Mouse (Mus musculus) forebrain, embryonic 11.5 days (tissue): ENCODE measurements at regions not wholly inside any gene's neighbourhood (a gene's known extent, or its start where the extent isn't known, plus 50 kb on each side); places are given as distances from the start of the nearest gene placed in this dataset.

Experiments
- ATAC-seq: fragments of 200-750 bp; cut with Nextera tagmentation; replicated peaks from 2 replicates; pipeline ENCODE4 v1.8.0; 2017; ENCODE audit warnings: moderate TSS enrichment; ENCODE audit not compliant: low FRiP score
- DNase-seq: peaks from one replicate; pipeline ENCODE4 v3.0.0-alpha.2; 2017; ENCODE audit warnings: low spot score
- H3K27ac ChIP-seq: fragments of 300-500 bp; sonication (generic); 2 replicates; pipeline ENCODE4 v1.5.1; 2014; ENCODE audit warnings: low read depth, low read length
- H3K27me3 ChIP-seq: fragments of 300-500 bp; sonication (generic); 2 replicates; pipeline ENCODE4 v1.6.1; 2014; ENCODE audit warnings: mild to moderate bottlenecking, low read length, mixed read lengths; ENCODE audit not compliant: control insufficient read depth, insufficient read depth
- H3K36me3 ChIP-seq: fragments of 300-500 bp; sonication (generic); 2 replicates; pipeline ENCODE4 v1.6.1; 2014; ENCODE audit warnings: mild to moderate bottlenecking, low read length, moderate library complexity, mixed read lengths; ENCODE audit not compliant: control insufficient read depth, insufficient read depth
- H3K4me1 ChIP-seq: fragments of 300-500 bp; sonication (generic); replicated peaks from 2 replicates; pipeline ENCODE4 v1.6.1; 2014; ENCODE audit warnings: low read length, mixed read lengths; ENCODE audit not compliant: control insufficient read depth, insufficient read depth
- H3K4me2 ChIP-seq: fragments of 300-500 bp; sonication (generic); 2 replicates; pipeline ENCODE4 v1.6.1; 2014; ENCODE audit warnings: low read depth, mild to moderate bottlenecking, low read length, moderate library complexity, mixed read lengths; ENCODE audit not compliant: severe bottlenecking
- H3K4me3 ChIP-seq: fragments of 300-500 bp; sonication (generic); 2 replicates; pipeline ENCODE4 v1.5.1; 2014; ENCODE audit warnings: low read depth, low read length
- H3K9ac ChIP-seq: fragments of 300-500 bp; sonication (generic); 2 replicates; pipeline ENCODE4 v1.6.1; 2014; ENCODE audit warnings: low read length
- H3K9me3 ChIP-seq: fragments of 300-500 bp; sonication (generic); 2 replicates; pipeline ENCODE4 v1.6.1; 2016; ENCODE audit warnings: low read length, mixed read lengths; ENCODE audit not compliant: control insufficient read depth
- WGBS: fragments of 180-500 bp; shearing (Covaris S2); extraction: QIAGEN DNeasy Blood & Tissue Kit; methylation state at CpG from one replicate; pipeline ENCODE4 v1.1.7; 2014; 5-methylcytosine and 5-hydroxymethylcytosine counted together

DNA sequence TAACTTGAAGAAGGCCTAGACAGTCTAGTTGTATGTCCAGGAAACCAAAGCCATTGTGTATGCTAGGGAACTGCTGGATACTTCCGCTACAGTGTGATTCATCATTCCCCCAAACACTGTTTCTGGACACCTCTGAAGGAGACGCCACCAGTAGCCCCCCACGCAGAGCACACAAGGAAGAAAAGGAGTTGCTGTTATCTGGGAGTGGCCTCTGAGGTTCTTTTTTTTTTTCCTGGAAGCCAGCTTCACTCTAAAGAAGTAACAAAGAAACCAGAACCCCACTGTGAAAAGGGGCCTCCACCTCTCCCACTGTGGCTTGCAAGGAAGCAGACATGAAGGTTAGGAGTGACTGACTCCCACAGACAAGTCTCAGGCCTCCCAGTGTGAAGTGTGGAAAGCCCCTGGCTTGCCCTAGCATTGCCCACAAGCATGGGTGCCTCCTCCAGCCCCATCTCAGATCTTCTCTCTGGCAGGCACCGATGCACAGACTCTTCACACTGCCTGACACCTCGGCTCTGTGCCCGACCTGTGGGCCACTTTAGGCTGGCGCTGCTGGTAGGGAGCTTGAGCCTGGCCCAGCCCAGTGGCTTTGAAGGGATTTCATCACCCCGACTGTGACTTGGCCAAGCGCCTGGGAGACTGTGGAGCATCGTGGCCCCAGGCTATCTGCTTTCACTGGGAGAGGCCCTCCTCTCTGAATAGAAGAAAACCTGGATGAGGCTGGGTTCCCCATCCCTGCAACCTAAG, 181.8 kb upstream of the Hes1 start:
- no peak overlapping the region for H3K4me3 ChIP-seq
- H3K4me2 ChIP-seq = peak overlapping the region; percentile 18; the same call in 1 of the 2 replicates
- DNase-seq = peak; percentile 90
- no peaks in the 10 kb centered on the region for H3K36me3 ChIP-seq
- 10% methylated on average over 10 of the region's 10 CpGs for WGBS
- H3K9ac ChIP-seq = peak overlapping the region; percentile 29
- H3K27ac ChIP-seq = peak overlapping the region; percentile 62
- peaks cover 28% of the 10 kb centered on the region for H3K4me1 ChIP-seq
- peak; percentile 73 for ATAC-seq
- H3K9me3 ChIP-seq = no peaks in the 10 kb centered on the region
- H3K27me3 ChIP-seq = peaks cover 10% of the 10 kb centered on the region

DNA sequence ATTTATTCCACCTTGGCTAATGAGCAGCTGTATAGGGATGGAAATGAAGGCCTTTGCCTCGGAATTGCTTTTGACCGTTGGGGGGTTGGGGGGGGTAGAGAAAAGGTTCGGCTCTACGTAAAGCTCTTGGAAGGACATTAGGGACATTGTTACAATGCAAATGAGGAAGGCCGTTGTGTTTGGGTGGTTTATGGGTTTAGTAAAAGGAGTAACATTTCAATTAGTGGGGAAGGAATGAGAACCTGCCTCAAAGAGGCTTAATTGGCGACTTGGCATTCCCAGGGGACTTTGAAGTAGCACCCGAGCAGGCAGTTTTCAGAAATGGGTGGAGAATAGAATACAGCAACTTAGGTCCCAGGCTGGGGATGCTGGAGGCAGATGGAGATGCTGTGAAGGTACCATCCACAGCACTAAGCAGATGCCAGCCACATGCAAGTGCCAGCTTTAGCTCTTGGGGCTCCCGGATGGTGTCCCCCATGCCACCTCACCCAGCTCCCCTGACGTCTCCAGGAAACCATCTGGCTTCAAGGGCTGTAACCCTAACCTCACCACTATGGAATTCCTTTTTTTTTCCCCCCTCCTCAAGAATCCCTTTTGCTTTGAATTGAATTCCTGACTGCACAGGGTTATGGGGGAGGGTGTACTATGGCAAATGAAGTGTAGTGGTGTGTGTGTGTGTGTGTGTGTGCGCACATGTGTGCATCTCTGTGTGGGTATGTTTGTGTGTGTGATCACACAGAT, 180.8 kb upstream of the Hes1 start:
- DNase-seq = peak; percentile 85
- Histone ChIP-seq H3K4me3 (no peak overlapping the region), H3K27me3 (peaks cover 10% of the 10 kb centered on the region), H3K9ac (no peak overlapping the region; the same call in 1 of the 2 replicates), H3K27ac (peak overlapping the region; percentile 51; the same call in 1 of the 2 replicates), H3K4me1 (peaks cover 28% of the 10 kb centered on the region), H3K4me2 (peak overlapping the region; percentile 8; the same call in 1 of the 2 replicates), H3K36me3 (no peaks in the 10 kb centered on the region), H3K9me3 (no peaks in the 10 kb centered on the region)
- peak; percentile 88 for ATAC-seq
- WGBS = 5% methylated on average over 10 of the region's 10 CpGs

DNA sequence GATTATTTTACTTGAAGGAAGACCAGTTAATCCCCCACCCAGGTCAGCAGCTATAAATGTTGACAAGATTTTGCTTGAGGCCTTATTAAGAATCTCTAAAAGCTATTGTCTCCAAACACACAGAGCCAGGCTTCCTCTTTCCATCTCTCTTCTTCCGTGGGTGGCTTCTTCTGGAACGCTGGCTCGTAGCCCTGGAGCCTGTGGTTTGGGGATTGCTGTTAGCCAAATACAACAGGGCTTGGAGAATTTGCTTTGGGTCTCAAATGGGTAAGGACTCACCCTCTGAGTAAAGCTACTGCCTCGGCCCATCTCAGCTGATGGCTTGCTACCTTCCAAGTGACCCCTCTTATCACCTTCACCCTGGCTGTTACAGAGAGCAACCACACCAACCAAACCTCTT, 179.3 kb upstream of the Hes1 start:
- Histone ChIP-seq H3K27me3 (no peaks in the 10 kb centered on the region), H3K9me3 (no peaks in the 10 kb centered on the region), H3K4me1 (peaks cover 28% of the 10 kb centered on the region), H3K9ac (no peak overlapping the region), H3K36me3 (no peaks in the 10 kb centered on the region), H3K4me2 (no peak overlapping the region), H3K4me3 (no peak overlapping the region), H3K27ac (no peak overlapping the region)
- WGBS = 83% methylated on average over 4 of the region's 4 CpGs
- DNase-seq (no peak), ATAC-seq (no peak)

DNA sequence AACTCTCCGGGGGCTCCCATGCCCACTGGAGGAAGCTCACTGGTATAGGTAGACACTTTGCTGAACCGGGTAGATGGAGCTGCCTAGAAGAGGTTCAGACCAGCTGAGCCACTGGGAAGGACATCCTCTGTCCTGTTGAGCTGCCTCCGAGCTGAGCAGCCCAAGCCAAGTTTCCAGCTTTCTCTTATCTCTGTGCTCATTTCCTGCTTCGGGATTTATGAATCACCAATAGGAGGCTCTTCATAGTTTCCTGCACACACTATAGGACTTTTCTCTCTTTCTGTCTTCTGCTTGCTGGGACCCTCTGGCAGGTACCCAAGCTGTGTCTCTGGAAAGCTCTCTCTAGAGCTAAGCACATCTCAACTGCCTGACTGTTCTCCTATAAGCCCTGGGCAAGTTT, 177.4 kb upstream of the Hes1 start:
- Histone ChIP-seq H3K9me3 (no peaks in the 10 kb centered on the region), H3K27ac (no peak overlapping the region), H3K4me3 (no peak overlapping the region), H3K4me1 (peaks cover 23% of the 10 kb centered on the region), H3K9ac (no peak overlapping the region), H3K27me3 (no peaks in the 10 kb centered on the region), H3K4me2 (no peak overlapping the region), H3K36me3 (no peaks in the 10 kb centered on the region)
- 89% methylated on average over 4 of the region's 4 CpGs for WGBS
- ATAC-seq = no peak
- no peak for DNase-seq

DNA sequence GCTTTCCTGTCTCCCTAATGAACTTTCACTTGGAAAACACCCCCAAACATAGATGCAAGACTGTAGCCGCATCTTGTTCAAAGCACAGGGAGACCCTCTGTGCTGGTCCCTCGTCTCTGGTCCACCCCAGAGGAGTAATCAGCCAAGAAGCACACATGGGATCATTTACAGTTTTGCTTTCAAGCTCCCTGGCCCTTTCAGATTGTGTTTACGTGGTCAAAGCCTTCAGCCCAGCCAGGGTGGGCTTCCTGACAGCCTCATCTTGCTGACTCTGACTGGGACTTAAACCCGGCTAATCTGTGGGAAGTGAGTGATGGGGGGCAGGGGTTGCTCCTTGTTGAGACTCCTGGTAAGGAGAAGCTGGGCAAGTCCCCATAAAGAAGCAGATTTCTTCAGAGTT, 174.8 kb upstream of the Hes1 start:
- Histone ChIP-seq H3K4me1 (peaks cover 17% of the 10 kb centered on the region), H3K4me3 (no peak overlapping the region), H3K4me2 (no peak overlapping the region), H3K27me3 (no peaks in the 10 kb centered on the region), H3K9me3 (no peaks in the 10 kb centered on the region), H3K9ac (no peak overlapping the region), H3K36me3 (no peaks in the 10 kb centered on the region), H3K27ac (no peak overlapping the region)
- DNase-seq (no peak), ATAC-seq (no peak)
- WGBS = 31% methylated on average over 4 of the region's 4 CpGs

DNA sequence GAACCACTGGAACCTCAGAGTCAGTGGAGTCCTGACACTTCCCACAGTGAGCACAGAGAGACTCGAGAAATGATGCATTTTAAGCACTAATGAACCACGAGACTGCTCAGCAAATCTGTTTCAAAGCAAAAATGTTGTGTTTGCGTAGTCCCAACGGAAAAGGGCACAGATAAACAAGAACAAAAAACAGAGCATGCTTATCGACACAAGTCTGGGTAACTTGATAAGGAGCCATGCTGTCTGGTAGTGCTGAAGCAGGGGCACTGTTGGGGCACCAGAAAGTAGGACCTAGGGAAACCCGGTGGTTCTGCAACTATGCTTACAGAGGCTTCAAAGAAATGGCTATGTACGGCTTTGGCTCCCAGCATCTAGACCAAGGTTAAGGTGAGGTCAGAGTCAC, 172.7 kb upstream of the Hes1 start:
- Histone ChIP-seq H3K9ac (no peak overlapping the region), H3K4me2 (no peak overlapping the region), H3K27ac (no peak overlapping the region), H3K36me3 (no peaks in the 10 kb centered on the region), H3K4me3 (no peak overlapping the region), H3K9me3 (no peaks in the 10 kb centered on the region), H3K4me1 (peaks cover 18% of the 10 kb centered on the region), H3K27me3 (no peaks in the 10 kb centered on the region)
- DNase-seq (no peak), ATAC-seq (no peak)
- WGBS = 63% methylated on average over 7 of the region's 7 CpGs

DNA sequence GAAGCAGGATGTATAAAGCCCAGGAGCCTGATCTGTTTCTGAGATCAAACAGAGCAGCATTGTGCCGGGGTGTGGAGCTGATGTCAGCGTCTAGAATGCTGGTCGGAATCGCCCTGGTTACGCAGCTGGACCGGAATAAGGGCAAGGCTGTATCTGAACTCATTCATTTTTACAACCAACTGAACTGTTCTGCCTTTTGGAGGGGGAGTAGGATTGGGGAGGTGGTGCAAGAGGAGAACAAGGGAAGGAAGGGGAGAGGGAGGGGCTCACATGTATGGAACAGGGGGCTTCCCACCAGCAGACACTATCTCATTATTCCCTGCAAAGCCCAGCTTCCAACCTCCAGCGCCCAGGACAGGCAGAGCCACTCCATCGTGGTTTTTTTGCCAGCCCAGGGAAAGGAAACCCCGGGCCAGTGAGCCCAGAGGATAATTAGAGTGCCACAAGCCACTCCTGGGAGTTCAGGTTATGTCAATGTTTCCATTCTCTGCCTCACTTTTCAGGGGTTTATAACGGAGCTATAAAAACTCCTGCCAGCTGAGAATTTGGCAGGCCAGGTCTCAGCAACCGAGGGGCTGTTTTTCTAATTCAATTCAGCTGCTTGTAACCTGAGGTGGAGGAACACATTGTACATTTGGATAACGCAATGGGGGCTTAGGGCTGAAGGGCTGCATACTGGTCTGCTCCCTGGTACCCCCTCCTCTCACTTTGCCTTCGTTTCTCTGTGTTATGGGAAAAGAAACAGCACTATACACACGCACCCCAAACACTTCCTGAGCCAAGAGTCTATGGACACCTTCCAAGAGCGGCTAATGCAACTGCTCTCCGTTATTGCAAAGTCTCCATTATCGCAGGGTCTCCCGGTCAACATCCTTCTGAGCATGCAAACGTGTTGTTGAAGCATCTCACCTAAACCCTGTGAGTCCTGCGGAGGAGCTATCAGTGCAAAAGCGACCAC, 170.0 kb upstream of the Hes1 start:
- peaks cover 18% of the 10 kb centered on the region for H3K4me1 ChIP-seq
- 27% methylated on average over 21 of the region's 21 CpGs for WGBS
- H3K27me3 ChIP-seq = no peaks in the 10 kb centered on the region
- DNase-seq (peak; percentile 85), ATAC-seq (peak; percentile 91)
- H3K9me3 ChIP-seq = no peaks in the 10 kb centered on the region
- H3K4me2 ChIP-seq = 0 out of 2 replicates have a peak overlapping the region, but pooled peaks have one; percentile 12
- peak overlapping the region; percentile 77 for H3K27ac ChIP-seq
- H3K9ac ChIP-seq = peak overlapping the region; percentile 33; the same call in 1 of the 2 replicates
- H3K36me3 ChIP-seq = no peaks in the 10 kb centered on the region
- no peak overlapping the region for H3K4me3 ChIP-seq

DNA sequence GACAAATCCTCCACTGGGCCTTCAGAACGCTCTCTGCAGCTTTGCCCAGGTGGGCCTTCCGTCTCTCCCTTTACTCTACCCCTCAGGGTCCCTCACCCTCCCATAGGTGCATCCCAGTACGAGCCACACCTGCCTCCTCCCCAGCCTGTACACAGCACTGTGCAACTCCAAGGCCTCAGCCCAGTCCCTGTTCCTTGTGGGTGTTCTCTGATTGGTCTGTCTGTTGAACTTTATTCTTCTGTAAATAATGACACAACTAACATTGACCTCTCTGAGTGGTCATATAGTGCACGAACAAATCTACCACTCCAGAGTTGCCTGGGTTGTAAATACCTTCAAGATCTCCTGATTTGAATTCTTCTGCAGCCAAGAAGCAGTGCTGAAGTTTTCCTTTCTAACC, 167.8 kb upstream of the Hes1 start:
- H3K9ac ChIP-seq = no peak overlapping the region
- no peaks in the 10 kb centered on the region for H3K36me3 ChIP-seq
- no peak overlapping the region for H3K27ac ChIP-seq
- WGBS = 86% methylated on average over 4 of the region's 4 CpGs
- no peak overlapping the region for H3K4me2 ChIP-seq
- no peak overlapping the region for H3K4me3 ChIP-seq
- H3K27me3 ChIP-seq = no peaks in the 10 kb centered on the region
- no peaks in the 10 kb centered on the region for H3K9me3 ChIP-seq
- peaks cover 15% of the 10 kb centered on the region for H3K4me1 ChIP-seq
- DNase-seq = no peak
- ATAC-seq = no peak
